Mouse (Mus musculus) stomach, embryonic 15.5 days (tissue): ENCODE results near the gene Gpc5. TPM values are rescaled to one million over a fixed set of nuclear protein-coding genes. Genes with fewer than 3 reads are reported as not detected.
A peak's percentile ranks its signal among the peaks of the same experiment; 100 is the strongest.

Experiments
- ATAC-seq: fragments of 200-750 bp; cut with Nextera tagmentation; 2 replicates; pipeline ENCODE4 v1.8.0; 2017; ENCODE audit warnings: low read depth, moderate number of reproducible peaks, moderate TSS enrichment; ENCODE audit not compliant: insufficient read depth, low FRiP score
- H3K27ac ChIP-seq: fragments of 300-500 bp; sonication (generic); 2 replicates; pipeline ENCODE4 v1.5.1; 2015; ENCODE audit warnings: mild to moderate bottlenecking, inconsistent platforms
- H3K27me3 ChIP-seq: fragments of 300-500 bp; sonication (generic); replicated peaks from 2 replicates; pipeline ENCODE4 v1.6.1; 2015; ENCODE audit warnings: inconsistent platforms
- H3K36me3 ChIP-seq: fragments of 300-500 bp; sonication (generic); 2 replicates; pipeline ENCODE4 v1.6.1; 2015; ENCODE audit warnings: inconsistent platforms
- H3K4me1 ChIP-seq: fragments of 300-500 bp; sonication (generic); 2 replicates; pipeline ENCODE4 v1.6.1; 2015; ENCODE audit warnings: inconsistent platforms
- H3K4me2 ChIP-seq: fragments of 300-500 bp; sonication (generic); 2 replicates; pipeline ENCODE4 v1.6.1; 2015; ENCODE audit warnings: mild to moderate bottlenecking, inconsistent platforms
- H3K4me3 ChIP-seq: fragments of 300-500 bp; sonication (generic); replicated peaks from 2 replicates; pipeline ENCODE4 v1.5.1; 2015; ENCODE audit warnings: inconsistent platforms
- H3K9ac ChIP-seq: fragments of 300-500 bp; sonication (generic); 2 replicates; pipeline ENCODE4 v1.6.1; 2015; ENCODE audit warnings: inconsistent platforms
- H3K9me3 ChIP-seq: fragments of 300-500 bp; sonication (generic); 2 replicates; pipeline ENCODE4 v1.6.1; 2016; ENCODE audit warnings: inconsistent platforms
- WGBS: fragments of 180-500 bp; shearing (Covaris S2); methylation state at CpG from one replicate; pipeline ENCODE4 v1.1.7; 2015; 5-methylcytosine and 5-hydroxymethylcytosine counted together
- polyA plus RNA-seq: library from polyadenylated mRNA; unstranded; fragments of >200 nt; fragmentation: Nextera tagmentation; extraction: Ambion mirVana; gene quantifications from 2 replicates; pipeline ENCODE4 v1.2.1, GENCODE M21; 2015

The Gpc5 gene
- polyA plus RNA-seq, 1 experiment from 2014 or later, result 0.05 TPM

- Histone ChIP-seq H3K27ac (no peak overlapping the region), H3K4me1 (no peaks in the 10 kb centered on the region), H3K9me3 (no peaks in the 10 kb centered on the region), H3K4me2 (no peak overlapping the region), H3K9ac (no peak overlapping the region), H3K36me3 (no peaks in the 10 kb centered on the region), H3K4me3 (no peak overlapping the region), H3K27me3 (no peaks in the 10 kb centered on the region)
- WGBS, result 13% methylated on average over 1 of the region's 1 CpGs
- ATAC-seq, result no peak
These were observed 727.0 kb downstream of the Gpc5 start for GRCm38 (mm10) chr14:115819021-115819420.

DNA sequence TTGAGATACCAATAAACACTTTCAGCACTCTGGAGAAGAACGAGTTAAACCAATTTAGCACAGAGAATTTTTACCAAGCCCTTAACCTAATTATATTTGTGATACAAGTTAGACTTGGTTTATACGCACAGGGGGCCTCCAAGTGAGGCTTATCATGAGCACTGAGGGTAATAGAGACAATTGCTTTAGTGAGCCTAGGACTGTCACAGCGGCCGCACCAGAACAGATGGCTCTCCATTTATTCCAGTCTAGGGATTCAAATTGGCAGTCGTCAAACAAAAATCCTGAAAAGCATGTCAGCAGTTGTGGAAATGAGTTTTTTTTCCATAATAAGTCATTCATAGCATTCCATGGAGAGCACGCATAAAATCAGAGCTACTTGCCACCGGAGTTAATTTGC lies 729.6 kb downstream of the Gpc5 start:
- Histone ChIP-seq H3K27ac (no peak overlapping the region), H3K9me3 (no peaks in the 10 kb centered on the region), H3K4me2 (no peak overlapping the region), H3K36me3 (no peaks in the 10 kb centered on the region), H3K4me1 (no peaks in the 10 kb centered on the region), H3K4me3 (no peak overlapping the region), H3K27me3 (no peaks in the 10 kb centered on the region), H3K9ac (no peak overlapping the region)
- ATAC-seq, result no peak
- WGBS, result 83% methylated on average over 7 of the region's 7 CpGs

- H3K9ac ChIP-seq, result no peak overlapping the region
- no peak overlapping the region for H3K27ac ChIP-seq
- H3K36me3 ChIP-seq, result no peaks in the 10 kb centered on the region
- no peak for ATAC-seq
- 60% methylated on average over 5 of the region's 5 CpGs for WGBS
- no peaks in the 10 kb centered on the region for H3K4me1 ChIP-seq
- no peak overlapping the region for H3K4me3 ChIP-seq
- H3K9me3 ChIP-seq, result no peaks in the 10 kb centered on the region
- no peaks in the 10 kb centered on the region for H3K27me3 ChIP-seq
- H3K4me2 ChIP-seq, result no peak overlapping the region
These were observed 738.5 kb downstream of the Gpc5 start for GRCm38 (mm10) chr14:115830485-115830884.

DNA sequence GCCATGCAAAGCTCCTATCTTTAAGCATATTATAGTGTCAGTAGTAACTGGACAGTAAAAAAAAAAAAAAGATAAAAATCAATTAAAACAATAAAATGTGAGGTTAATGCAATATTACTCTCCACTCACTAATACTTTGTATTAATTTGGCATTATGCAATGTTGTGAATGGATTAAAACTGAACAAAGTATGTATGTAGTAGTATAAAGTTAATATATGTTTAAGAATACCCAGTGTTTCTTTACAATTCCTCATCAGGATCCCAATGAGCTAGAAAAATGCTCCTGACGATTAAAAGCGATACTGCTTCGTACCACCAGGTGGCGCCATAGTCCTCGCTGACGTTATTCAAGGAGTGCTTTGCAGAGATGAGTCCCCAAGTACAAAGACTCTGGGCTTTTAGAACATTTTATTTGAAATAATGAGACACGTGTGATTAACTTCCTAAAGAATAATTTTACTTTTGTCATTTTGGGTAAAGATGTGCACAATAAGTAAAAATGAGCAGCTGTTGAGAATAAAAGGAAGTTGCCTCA lies 739.3 kb downstream of the Gpc5 start:
- no peak overlapping the region for H3K27ac ChIP-seq
- H3K36me3 ChIP-seq, result no peaks in the 10 kb centered on the region
- H3K9me3 ChIP-seq, result no peaks in the 10 kb centered on the region
- no peaks in the 10 kb centered on the region for H3K27me3 ChIP-seq
- no peaks in the 10 kb centered on the region for H3K4me1 ChIP-seq
- ATAC-seq, result peak; percentile 58; the same call in 1 of the 2 replicates
- no peak overlapping the region for H3K4me3 ChIP-seq
- H3K4me2 ChIP-seq, result no peak overlapping the region
- H3K9ac ChIP-seq, result no peak overlapping the region
- 1% methylated on average over 7 of the region's 7 CpGs for WGBS

GRCm38 (mm10) chr14:115831854-115832625 lies 740.0 kb downstream of the Gpc5 start:
- no peaks in the 10 kb centered on the region for H3K9me3 ChIP-seq
- H3K27me3 ChIP-seq, result no peaks in the 10 kb centered on the region
- no peak for ATAC-seq
- H3K4me1 ChIP-seq, result no peaks in the 10 kb centered on the region
- H3K9ac ChIP-seq, result no peak overlapping the region
- no peak overlapping the region for H3K27ac ChIP-seq
- H3K4me2 ChIP-seq, result no peak overlapping the region
- 71% methylated on average over 10 of the region's 10 CpGs for WGBS
- H3K36me3 ChIP-seq, result no peaks in the 10 kb centered on the region
- no peak overlapping the region for H3K4me3 ChIP-seq

- H3K27ac ChIP-seq, result no peak overlapping the region
- 55% methylated on average over 2 of the region's 2 CpGs for WGBS
- H3K4me1 ChIP-seq, result no peaks in the 10 kb centered on the region
- no peak overlapping the region for H3K4me3 ChIP-seq
- no peak for ATAC-seq
- no peaks in the 10 kb centered on the region for H3K27me3 ChIP-seq
- no peak overlapping the region for H3K4me2 ChIP-seq
- no peak overlapping the region for H3K9ac ChIP-seq
- no peaks in the 10 kb centered on the region for H3K36me3 ChIP-seq
- no peaks in the 10 kb centered on the region for H3K9me3 ChIP-seq
These were observed 751.8 kb downstream of the Gpc5 start for GRCm38 (mm10) chr14:115843783-115844182.

DNA sequence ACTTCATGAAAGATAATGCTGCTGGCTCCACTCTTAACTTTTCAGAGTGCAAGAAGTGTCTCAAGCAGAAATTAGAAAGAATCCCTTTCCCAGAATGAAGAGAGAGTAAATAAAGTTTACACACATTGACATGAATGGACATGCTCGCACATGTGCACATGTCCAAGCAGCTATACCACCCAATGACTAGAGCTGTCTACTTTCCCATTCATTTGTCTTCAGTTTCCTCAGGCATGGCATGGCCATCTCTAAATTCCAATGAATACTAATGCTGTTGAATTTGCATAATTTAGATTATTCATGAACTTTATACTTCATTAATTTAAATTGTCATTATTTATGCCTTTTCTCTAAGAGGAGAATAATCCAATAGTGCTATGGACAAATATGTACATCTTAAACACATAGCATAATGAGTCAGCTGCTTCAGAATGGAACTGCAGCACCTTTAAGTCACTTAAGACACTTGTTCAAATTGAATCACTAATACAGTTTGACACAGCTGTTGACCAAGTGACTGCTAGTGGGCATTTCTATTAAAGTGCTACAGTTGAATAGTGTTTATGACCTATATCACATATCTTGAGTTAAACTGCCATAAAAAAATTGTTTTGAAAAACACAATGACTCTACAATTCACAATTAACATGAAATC lies 752.9 kb downstream of the Gpc5 start:
- H3K27me3 ChIP-seq, result no peaks in the 10 kb centered on the region
- H3K4me2 ChIP-seq, result no peak overlapping the region
- H3K4me1 ChIP-seq, result no peaks in the 10 kb centered on the region
- WGBS, result 94% methylated on average over 1 of the region's 1 CpGs
- H3K9ac ChIP-seq, result no peak overlapping the region
- no peak overlapping the region for H3K27ac ChIP-seq
- no peak for ATAC-seq
- H3K9me3 ChIP-seq, result no peaks in the 10 kb centered on the region
- H3K36me3 ChIP-seq, result no peaks in the 10 kb centered on the region
- H3K4me3 ChIP-seq, result no peak overlapping the region

DNA sequence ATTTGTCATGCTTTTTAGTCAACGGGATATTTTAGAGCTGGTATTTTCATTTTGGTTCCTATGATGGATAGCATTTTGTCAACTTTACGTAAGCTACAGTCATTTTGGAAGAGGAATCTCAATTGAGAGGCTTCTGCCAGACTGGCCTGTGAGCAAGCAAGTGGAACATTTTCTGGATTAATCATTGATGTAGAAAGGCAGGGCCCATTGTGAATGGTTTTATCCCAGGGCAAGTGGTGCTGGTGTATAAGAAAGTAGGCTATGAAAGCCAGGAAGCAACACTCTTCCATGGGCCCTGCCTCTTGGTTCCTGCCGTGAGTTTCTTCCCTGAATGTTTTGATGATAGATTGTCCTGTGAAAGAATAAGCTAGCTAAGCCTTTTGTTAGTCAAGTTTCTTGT lies 777.1 kb downstream of the Gpc5 start:
- H3K36me3 ChIP-seq, result no peaks in the 10 kb centered on the region
- whole genome bisulfite sequencing, result 77% methylated on average over 3 of the region's 3 CpGs
- no peak overlapping the region for H3K27ac ChIP-seq
- H3K4me3 ChIP-seq, result no peak overlapping the region
- H3K4me1 ChIP-seq, result no peaks in the 10 kb centered on the region
- H3K9me3 ChIP-seq, result no peaks in the 10 kb centered on the region
- ATAC-seq, result no peak
- H3K27me3 ChIP-seq, result no peaks in the 10 kb centered on the region
- no peak overlapping the region for H3K9ac ChIP-seq
- no peak overlapping the region for H3K4me2 ChIP-seq

GRCm38 (mm10) chr14:115976062-115976461 lies 884.0 kb downstream of the Gpc5 start:
- no peak overlapping the region for H3K4me2 ChIP-seq
- WGBS, result 60% methylated on average over 1 of the region's 1 CpGs
- no peaks in the 10 kb centered on the region for H3K9me3 ChIP-seq

GRCm38 (mm10) chr14:115979233-115979632 lies 887.2 kb downstream of the Gpc5 start:
- no peaks in the 10 kb centered on the region for H3K4me1 ChIP-seq
- WGBS, result 43% methylated on average over 2 of the region's 2 CpGs
- H3K4me3 ChIP-seq, result no peak overlapping the region
- no peak overlapping the region for H3K4me2 ChIP-seq
- H3K27ac ChIP-seq, result no peak overlapping the region
- H3K9ac ChIP-seq, result no peak overlapping the region
- no peaks in the 10 kb centered on the region for H3K9me3 ChIP-seq
- H3K36me3 ChIP-seq, result no peaks in the 10 kb centered on the region
- H3K27me3 ChIP-seq, result no peaks in the 10 kb centered on the region
- ATAC-seq, result no peak

More at GRCm38 (mm10) chr14:115976062-115976461, 884.0 kb downstream of the Gpc5 start:
- H3K27me3 ChIP-seq, result no peaks in the 10 kb centered on the region
- H3K4me3 ChIP-seq, result no peak overlapping the region
- H3K4me1 ChIP-seq, result no peaks in the 10 kb centered on the region
- ATAC-seq, result no peak
- H3K27ac ChIP-seq, result no peak overlapping the region
- H3K9ac ChIP-seq, result no peak overlapping the region
- no peaks in the 10 kb centered on the region for H3K36me3 ChIP-seq

GRCm38 (mm10) chr14:115990764-115991163 lies 898.7 kb downstream of the Gpc5 start:
- no peak for ATAC-seq
- H3K4me2 ChIP-seq, result no peak overlapping the region
- WGBS, result 47% methylated on average over 2 of the region's 2 CpGs
- no peaks in the 10 kb centered on the region for H3K27me3 ChIP-seq
- H3K36me3 ChIP-seq, result no peaks in the 10 kb centered on the region
- no peaks in the 10 kb centered on the region for H3K9me3 ChIP-seq
- no peak overlapping the region for H3K27ac ChIP-seq
- no peaks in the 10 kb centered on the region for H3K4me1 ChIP-seq
- H3K4me3 ChIP-seq, result no peak overlapping the region
- H3K9ac ChIP-seq, result no peak overlapping the region

DNA sequence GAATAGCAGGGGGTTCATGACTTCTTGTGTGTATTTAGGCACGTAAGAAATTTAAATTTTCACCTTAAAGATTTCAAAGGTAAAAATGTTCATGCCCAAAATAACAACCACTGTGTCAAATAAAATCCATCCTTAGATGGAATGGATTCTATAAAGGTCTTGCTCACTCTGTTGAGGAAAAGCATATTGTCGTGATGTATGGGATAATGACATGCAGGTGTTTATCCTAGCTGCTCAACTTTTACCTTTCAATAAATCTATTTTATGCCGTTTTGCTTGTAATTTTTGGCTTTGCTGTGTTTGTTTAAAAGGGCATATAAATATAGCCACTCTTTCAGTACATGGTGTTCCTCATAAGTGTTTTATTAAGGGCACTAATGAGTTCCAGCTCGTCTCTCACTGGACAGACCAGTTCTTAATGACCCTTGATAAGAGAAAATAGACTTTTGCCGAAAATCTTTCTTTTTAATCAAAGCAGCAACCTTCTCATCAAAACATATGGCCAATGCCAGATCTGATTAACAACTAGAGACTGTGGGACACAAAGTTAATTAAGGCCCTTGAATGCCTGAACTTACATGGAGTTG lies 901.6 kb downstream of the Gpc5 start:
- H3K9me3 ChIP-seq, result no peaks in the 10 kb centered on the region
- no peak overlapping the region for H3K27ac ChIP-seq
- 45% methylated on average over 5 of the region's 5 CpGs for WGBS
- no peak overlapping the region for H3K4me2 ChIP-seq
- no peak overlapping the region for H3K9ac ChIP-seq
- no peak for ATAC-seq
- H3K27me3 ChIP-seq, result no peaks in the 10 kb centered on the region
- no peaks in the 10 kb centered on the region for H3K4me1 ChIP-seq
- no peaks in the 10 kb centered on the region for H3K36me3 ChIP-seq
- no peak overlapping the region for H3K4me3 ChIP-seq
